Mouse (Mus musculus): ENCODE data around the gene Lst1.

DNA sequence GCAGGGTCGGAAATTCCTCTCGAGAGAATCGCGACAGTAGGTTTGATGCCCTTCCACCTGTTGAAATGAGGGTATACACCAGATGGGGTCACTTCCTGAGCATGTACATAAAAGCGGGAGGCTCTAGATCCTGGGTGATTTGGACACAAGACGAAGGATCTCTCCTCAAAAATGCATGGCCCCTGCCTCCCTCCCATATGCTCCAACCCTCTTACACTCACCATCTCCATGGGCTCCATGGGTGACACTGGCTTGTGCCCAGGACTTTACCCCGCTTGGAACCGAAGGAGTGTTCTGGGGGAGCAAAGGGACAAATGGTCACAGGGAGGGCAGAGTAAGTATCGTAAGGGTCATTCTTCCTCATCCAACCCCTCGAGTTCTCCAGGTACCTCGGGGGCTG is 26.8 kb downstream of the Lst1 start:
- TF ChIP-seq GATA1 (IDR thresholded peaks at IDR 0.05; ENCODE audit: borderline replicate concordance, low read length): no peak
- TF ChIP-seq FLI1 (IDR thresholded peaks at IDR 0.05; ENCODE audit: low read length): no peak

Measured in megakaryocyte, embryonic 14.5 days (primary cell).